Mouse (Mus musculus) bone marrow macrophage, adult 2 months (primary cell): Measurements from ENCODE around the gene Cnih1. TPM values are rescaled to one million over a fixed set of nuclear protein-coding genes. Genes with fewer than 3 reads are reported as not detected.
A peak's percentile ranks its signal among the peaks of the same experiment; 100 is the strongest.

ENCODE experiments used
- H3K27ac ChIP-seq: 2 replicates; pipeline ENCODE4 v1.5.1; 2012; ENCODE audit warnings: low read depth, low read length; ENCODE audit not compliant: insufficient read depth
- H3K4me1 ChIP-seq: 2 replicates; pipeline ENCODE4 v1.6.1; 2012; ENCODE audit warnings: low read length; ENCODE audit not compliant: control insufficient read depth, insufficient read depth
- H3K4me3 ChIP-seq: 2 replicates; pipeline ENCODE4 v1.5.1; 2012; ENCODE audit warnings: mild to moderate bottlenecking, low read length, moderate library complexity; ENCODE audit not compliant: insufficient read depth
- CTCF ChIP-seq: IDR thresholded peaks from 2 replicates; pipeline ENCODE4 v1.5.1; 2012; ENCODE audit warnings: low read depth, mild to moderate bottlenecking, low read length, moderate library complexity
- POLR2A ChIP-seq: IDR thresholded peaks from 2 replicates; pipeline ENCODE4 v1.6.1; 2012; ENCODE audit warnings: mild to moderate bottlenecking, low read depth, low read length, borderline replicate concordance
- polyA plus RNA-seq: library from polyadenylated mRNA; stranded (reverse); fragments of >200 nt; gene quantifications from 2 replicates; pipeline ENCODE4 v1.2.4, GENCODE M21; 2012; ENCODE audit not compliant: missing spikeins, insufficient read depth, insufficient read length

Cnih1 gene
- polyA plus RNA-seq, 1 experiment = 88.8 TPM

- Histone ChIP-seq H3K4me3 (no peak overlapping the region), H3K27ac (no peak overlapping the region), H3K4me1 (peaks cover 10% of the 10 kb centered on the region)
- TF ChIP-seq POLR2A = no peak
Observed at GRCm38 (mm10) chr14:46818743-46819142, 30.5 kb upstream of the Cnih1 start.

DNA sequence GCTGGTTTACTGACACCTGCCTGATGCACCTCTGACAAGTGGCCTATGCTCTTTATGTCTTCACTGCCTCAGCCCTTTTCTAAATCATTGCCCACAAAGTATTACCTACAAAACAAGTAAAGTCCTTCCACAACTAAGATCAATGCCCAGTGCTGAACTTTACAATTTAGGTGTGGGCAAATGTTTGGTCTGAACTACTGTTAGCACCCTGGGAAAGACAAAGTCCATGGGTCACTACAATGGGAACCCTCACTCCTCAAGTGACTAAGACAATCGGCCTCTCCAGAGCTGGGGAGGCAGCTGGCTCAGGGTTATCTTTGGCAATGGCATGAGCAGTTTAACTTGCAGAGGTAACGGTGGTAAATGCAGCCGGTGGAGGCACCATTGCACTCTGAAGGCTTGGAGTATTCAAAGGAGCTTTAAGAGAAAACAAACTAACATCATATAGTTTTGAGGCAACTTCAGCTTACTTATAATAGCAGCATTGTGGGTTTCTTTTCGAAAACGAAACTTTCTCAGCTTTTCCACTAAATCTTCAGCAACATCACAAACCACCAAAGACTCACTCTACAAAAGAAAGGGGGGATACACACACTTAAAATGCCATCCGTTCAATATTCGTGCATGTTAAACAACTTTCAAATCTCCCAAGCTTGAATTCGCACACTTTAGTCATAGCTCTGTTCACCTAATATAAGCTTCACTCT, 28.9 kb upstream of the Cnih1 start:
- peaks cover 10% of the 10 kb centered on the region for H3K4me1 ChIP-seq
- H3K4me3 ChIP-seq = no peak overlapping the region
- H3K27ac ChIP-seq = no peak overlapping the region
- TF ChIP-seq POLR2A (no peak), CTCF (no peak)

DNA sequence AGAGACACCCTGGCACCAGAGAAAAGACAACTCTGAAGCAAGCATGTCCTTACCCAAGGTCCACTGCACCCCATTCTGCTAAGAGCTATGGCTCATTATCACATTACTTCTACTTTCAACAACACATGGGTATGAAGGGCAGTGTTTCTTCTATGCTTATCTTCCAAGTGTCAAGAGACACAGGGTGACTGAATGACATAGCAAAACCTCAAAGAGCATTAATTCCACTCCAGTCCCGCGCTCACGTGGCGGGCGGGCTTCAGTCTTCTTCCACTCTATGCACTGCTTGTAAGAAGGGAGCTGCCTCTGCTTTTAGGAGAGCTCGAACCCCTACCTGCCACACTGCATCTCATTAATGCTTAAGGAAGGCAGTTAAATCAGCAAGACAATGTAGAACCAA, 27.4 kb upstream of the Cnih1 start:
- Histone ChIP-seq H3K4me3 (no peak overlapping the region), H3K27ac (no peak overlapping the region), H3K4me1 (peaks cover 9% of the 10 kb centered on the region)
- TF ChIP-seq CTCF (no peak), POLR2A (no peak)

GRCm38 (mm10) chr14:46807927-46808326, 19.7 kb upstream of the Cnih1 start:
- no peak overlapping the region for H3K4me3 ChIP-seq

GRCm38 (mm10) chr14:46806186-46806585, 18.0 kb upstream of the Cnih1 start:
- Histone ChIP-seq H3K4me1 (peaks cover 36% of the 10 kb centered on the region), H3K27ac (no peak overlapping the region), H3K4me3 (no peak overlapping the region)
- TF ChIP-seq CTCF (no peak), POLR2A (no peak)

More at GRCm38 (mm10) chr14:46807927-46808326, 19.7 kb upstream of the Cnih1 start:
- TF ChIP-seq POLR2A (no peak), CTCF (no peak)
- H3K4me1 ChIP-seq = peaks cover 30% of the 10 kb centered on the region
- peak overlapping the region; percentile 62 for H3K27ac ChIP-seq

- Histone ChIP-seq H3K4me3 (no peak overlapping the region), H3K4me1 (peaks cover 30% of the 10 kb centered on the region), H3K27ac (no peak overlapping the region)
- no peak for TF ChIP-seq CTCF
- TF ChIP-seq POLR2A = no peak
Observed at GRCm38 (mm10) chr14:46803791-46804190, 15.6 kb upstream of the Cnih1 start.

GRCm38 (mm10) chr14:46803259-46803658, 15.0 kb upstream of the Cnih1 start:
- peaks cover 28% of the 10 kb centered on the region for H3K4me1 ChIP-seq
- TF ChIP-seq POLR2A = no peak
- TF ChIP-seq CTCF = no peak
- no peak overlapping the region for H3K4me3 ChIP-seq
- H3K27ac ChIP-seq = no peak overlapping the region

GRCm38 (mm10) chr14:46800684-46801345, 12.6 kb upstream of the Cnih1 start:
- H3K27ac ChIP-seq = no peak overlapping the region
- H3K4me3 ChIP-seq = no peak overlapping the region
- H3K4me1 ChIP-seq = peaks cover 23% of the 10 kb centered on the region
- TF ChIP-seq CTCF = no peak
- TF ChIP-seq POLR2A = no peak

DNA sequence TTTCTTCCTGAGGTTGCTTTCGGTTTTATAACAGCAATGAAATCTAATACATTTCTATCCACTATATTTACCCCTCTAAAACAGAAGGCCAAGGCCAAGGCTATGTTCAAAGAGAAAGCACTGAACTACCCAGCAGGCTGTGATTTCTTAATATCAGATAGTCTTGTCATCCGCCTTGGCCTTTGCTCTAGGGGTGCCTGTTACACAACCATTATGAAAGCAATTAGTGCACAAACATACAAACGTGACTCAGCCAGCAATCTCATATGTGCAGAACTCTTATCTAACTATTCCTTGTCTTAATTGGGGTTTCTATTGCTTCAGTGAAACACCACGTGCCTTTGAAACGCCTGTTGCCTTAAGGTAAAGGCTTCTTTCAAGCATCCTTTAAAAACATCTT, 5.9 kb upstream of the Cnih1 start:
- TF ChIP-seq POLR2A (no peak), CTCF (no peak)
- peaks cover 8% of the 10 kb centered on the region for H3K4me1 ChIP-seq
- H3K27ac ChIP-seq = no peak overlapping the region
- no peak overlapping the region for H3K4me3 ChIP-seq

DNA sequence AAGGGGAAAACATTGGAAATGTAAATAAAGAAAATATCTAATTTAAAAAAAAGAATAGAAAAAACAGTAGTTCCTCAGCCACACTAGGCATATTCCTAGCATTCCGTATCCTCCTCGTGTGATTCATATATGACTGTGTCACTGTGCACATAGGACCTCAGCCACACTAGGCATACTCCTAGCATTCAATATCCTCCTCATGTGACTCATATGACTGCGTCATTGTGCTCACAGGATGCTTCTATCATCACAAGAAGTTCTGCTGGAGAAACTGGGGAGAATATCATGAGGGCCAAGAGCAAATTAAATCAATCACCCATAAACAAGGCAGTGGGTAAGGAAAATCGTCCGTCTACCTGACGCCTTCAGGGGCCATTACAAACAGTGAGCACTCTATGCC, 2.5 kb upstream of the Cnih1 start:
- no peak for TF ChIP-seq CTCF
- TF ChIP-seq POLR2A = no peak
- no peak overlapping the region for H3K27ac ChIP-seq
- H3K4me3 ChIP-seq = no peak overlapping the region
- H3K4me1 ChIP-seq = peaks cover 15% of the 10 kb centered on the region
